Mouse (Mus musculus) effector memory CD4-positive, alpha-beta T cell, adult 7 months (primary cell): ENCODE measurements around the gene Tnni3k. TPM values are rescaled to one million over a fixed set of nuclear protein-coding genes. Genes with fewer than 3 reads are reported as not detected.

Experiments
- polyA plus RNA-seq: library from polyadenylated mRNA; unstranded; fragments of 100-300 nt; shearing (Covaris generic); gene quantifications from one replicate; pipeline ENCODE4 v1.2.1, GENCODE M21; 2017

Tnni3k gene
- not detected for polyA plus RNA-seq

GRCm38 (mm10) chr3:155055231-155055916 lies at the start of gene Tnni3k:
Gene Tnni3k, minus strand, starts transcription at chr3:155055407.

DNA sequence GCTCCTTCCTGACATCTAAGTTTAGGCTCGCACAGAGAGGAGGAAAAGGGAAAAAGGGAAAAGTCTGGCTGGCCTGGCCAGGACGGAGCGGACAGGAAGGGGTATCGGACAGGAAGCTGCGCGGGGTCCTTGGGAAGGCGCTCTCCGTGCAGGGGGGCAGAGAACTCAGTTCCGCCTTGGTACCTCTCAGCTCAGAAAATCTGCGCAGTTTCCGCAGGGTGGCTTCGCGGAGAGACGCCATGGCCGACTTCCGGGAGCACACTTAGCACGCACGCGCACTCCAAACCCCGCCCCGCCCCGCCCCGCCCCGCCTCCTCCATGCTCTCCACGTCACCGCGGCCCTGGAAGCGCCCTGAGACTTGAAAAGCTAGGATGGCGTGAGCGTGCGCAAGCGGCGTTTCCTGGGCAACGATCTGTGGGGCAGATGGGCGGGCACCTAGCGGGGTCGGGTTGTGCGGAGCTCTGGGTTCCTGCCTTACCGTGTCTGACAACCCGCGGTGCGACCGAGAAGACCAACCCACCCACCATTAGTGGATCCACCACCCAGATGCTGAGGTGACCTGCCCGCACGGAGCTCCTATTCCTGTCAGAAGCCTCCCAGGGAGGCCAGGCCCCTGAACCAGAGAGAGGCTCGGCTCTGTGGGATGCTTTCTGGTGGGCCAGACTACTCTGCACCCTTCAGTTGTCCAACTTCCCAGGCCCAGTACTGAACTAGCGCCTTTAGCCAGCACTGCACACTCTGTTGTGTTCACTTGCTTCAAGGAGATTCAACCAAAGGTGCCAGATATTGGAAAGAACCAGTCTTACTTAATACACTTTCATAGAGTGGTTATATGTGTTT lies 38.1 kb upstream of the Tnni3k start, which contains the start of the genes Fpgt and Lrriq3:
TSS of gene Fpgt (minus strand) at position 288 of the 841 bp plus-strand sequence.
TSS of gene Lrriq3 (plus strand) at position 319 of the 841 bp plus-strand sequence.

Other genes starting within 250 kb of the Tnni3k start
- gene Fpgt, start 38.0 kb upstream of the Tnni3k start, polyA plus RNA-seq, result 62.9 TPM
- gene Lrriq3, start 38.0 kb upstream of the Tnni3k start, polyA plus RNA-seq, result 0.77 TPM